Mouse (Mus musculus) kidney, adult 18-20 months (tissue): Measurements from ENCODE around the gene Aar2.
A peak's percentile ranks its signal among the peaks of the same experiment; 100 is the strongest.

Experiments used
- DNase-seq: peaks from one replicate; pipeline ENCODE4 v3.0.0; 2021

Aar2 gene

DNA sequence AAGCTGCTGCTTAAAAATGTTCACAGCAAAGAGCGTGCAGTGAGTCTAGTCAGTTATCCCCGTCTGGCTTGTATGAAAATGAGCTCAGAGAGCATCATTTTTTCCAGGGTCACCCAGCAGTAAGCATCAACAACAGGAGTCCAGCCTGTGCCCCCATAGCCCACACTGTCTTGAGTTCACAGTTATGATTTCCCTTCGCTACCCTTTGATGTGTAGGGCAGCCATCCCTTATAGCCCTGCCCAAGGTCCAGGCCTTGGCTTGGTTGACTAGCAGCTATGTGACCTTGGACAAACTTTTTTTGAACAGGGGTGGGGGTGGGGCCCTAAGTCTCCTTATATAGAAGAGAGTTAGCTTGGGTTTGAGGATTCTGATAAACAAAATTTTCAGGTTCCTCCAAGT, 21.9 kb downstream of the Aar2 start:
- no peak for DNase-seq

GRCm38 (mm10) chr2:156571521-156571920, 24.1 kb downstream of the Aar2 start:
- DNase-seq, result peak; percentile 41

GRCm38 (mm10) chr2:156576850-156577587, 29.6 kb downstream of the Aar2 start:
- no peak for DNase-seq

GRCm38 (mm10) chr2:156580507-156580906, 33.1 kb downstream of the Aar2 start:
- no peak for DNase-seq

- DNase-seq, result no peak
These were observed 33.9 kb downstream of the Aar2 start for GRCm38 (mm10) chr2:156581244-156581643.

GRCm38 (mm10) chr2:156582887-156583286, 35.5 kb downstream of the Aar2 start:
- DNase-seq, result no peak

GRCm38 (mm10) chr2:156584154-156584796, 36.9 kb downstream of the Aar2 start:
- peak; percentile 31 for DNase-seq

DNA sequence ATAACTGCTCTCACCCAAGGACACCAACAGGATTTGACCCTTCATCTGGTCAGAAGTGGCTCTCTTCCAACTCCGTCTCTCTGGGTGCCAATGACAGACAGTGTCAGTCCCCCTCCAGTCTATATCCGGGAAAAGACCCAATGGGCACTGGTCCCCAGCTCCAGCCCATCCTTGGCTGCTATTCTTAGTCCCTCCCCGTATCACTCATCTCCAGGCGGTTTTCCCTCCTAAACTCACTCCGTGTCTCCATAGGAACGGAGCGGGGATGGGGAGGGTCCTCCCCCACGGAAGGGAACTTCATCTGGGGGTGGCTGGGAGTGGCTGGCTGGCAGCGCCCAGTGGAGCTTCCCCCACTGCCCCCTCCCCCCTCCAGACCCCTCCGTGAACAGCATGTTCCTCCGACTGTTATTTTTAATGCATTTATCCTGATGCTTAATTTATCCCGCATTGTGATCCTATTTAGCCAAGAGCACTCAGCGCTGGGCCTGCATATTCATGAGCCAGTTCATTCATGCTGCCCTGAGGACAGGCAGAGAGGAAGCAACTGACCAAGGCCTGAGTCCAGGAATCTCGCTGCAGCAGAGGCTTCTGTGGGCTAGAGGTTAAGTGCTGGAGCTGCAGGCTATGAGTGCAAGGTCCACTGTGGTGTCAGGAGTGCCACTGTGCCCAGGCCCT, 37.5 kb downstream of the Aar2 start:
- DNase-seq, result peak; percentile 40

DNA sequence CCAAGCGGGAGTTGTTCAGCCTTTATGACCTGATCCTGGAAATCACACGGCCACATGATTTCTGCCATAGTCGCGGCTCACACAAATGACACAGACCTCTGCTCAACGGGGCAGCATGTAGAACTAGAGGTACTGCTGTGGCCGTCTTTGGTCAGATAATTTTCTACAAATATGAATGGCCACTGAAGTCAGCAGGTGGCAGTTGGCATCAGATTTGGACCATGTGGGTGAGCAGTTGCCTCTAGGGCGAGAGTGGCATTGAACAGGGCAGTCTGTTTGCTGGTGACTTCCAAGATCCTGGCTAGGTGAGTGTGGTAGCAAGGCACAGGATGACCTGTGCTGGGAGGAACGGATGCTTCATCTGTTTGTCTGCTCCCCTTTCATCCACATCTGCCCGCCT, 42.1 kb downstream of the Aar2 start:
- DNase-seq, result no peak

- no peak for DNase-seq
These were observed 47.7 kb downstream of the Aar2 start for GRCm38 (mm10) chr2:156594987-156595490.

DNA sequence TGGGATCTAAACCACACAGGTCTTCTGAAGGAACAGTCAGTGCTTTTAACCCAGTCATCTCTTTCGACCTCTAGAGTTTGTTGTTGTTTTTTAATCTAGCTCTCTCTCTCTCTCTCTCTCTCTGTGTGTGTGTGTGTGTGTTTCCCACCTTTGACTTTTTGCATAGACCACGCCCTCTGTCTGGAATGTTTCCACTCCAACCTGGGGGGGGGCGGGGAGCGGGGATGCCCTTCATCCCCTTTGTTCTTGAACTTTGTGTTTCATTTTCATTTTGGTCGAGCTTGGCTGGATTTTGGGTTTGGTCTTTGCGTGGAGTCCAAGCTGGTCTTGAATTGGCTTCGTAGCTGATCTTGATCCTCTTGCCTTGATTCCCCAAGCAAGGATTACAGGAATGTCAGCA, 55.2 kb downstream of the Aar2 start:
- DNase-seq, result no peak

GRCm38 (mm10) chr2:156603671-156604070, 56.3 kb downstream of the Aar2 start:
- no peak for DNase-seq

DNA sequence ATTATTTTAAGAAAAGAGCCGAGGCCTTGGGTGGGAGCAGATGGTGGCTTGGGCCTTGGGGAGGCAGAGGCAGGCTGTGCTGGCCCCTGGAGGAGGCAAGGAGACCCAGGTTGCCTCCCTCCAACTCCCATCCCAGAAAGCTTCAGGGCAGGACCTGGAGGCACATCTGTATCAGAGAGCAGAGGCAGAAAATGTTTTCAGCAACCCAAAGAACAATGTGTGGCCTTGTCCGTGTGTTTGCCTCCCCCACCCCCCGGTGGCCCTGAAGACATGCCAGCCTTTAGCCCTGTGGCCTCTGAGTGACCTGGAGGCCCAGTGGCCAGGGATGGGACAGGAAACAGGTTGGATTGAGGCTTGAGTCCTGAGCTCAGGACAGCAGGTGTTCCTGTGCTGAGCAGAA, 57.8 kb downstream of the Aar2 start:
- DNase-seq, result no peak

DNA sequence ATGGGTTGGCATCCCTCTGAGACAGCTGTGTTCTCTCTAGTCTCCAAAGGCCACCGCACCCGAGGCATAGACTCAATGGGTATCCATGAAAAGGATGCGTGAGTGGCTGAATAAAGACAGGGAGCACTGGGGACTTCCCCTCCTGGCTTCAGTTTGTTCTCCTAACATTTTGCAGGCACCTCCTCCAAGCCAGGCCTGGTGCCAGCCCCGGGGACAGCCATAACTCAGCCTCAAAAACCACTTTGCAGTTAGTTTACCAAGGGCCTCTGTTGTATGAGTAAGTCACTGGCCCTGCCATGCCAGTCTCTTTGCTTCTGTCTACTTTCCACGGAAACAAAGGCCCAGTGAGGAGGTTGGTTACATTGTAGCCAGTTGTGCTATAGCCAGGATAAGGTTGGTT, 58.6 kb downstream of the Aar2 start:
- DNase-seq, result no peak

- peak; percentile 58 for DNase-seq
These were observed 65.7 kb downstream of the Aar2 start for GRCm38 (mm10) chr2:156613081-156613540.

GRCm38 (mm10) chr2:156613541-156614257, 66.3 kb downstream of the Aar2 start, which contains the start of gene Dlgap4:
Dlgap4 (plus strand) TSS chr2:156613705.
- DNase-seq, result peak; percentile 11

GRCm38 (mm10) chr2:156614258-156614556, 66.8 kb downstream of the Aar2 start:
- no peak for DNase-seq

DNA sequence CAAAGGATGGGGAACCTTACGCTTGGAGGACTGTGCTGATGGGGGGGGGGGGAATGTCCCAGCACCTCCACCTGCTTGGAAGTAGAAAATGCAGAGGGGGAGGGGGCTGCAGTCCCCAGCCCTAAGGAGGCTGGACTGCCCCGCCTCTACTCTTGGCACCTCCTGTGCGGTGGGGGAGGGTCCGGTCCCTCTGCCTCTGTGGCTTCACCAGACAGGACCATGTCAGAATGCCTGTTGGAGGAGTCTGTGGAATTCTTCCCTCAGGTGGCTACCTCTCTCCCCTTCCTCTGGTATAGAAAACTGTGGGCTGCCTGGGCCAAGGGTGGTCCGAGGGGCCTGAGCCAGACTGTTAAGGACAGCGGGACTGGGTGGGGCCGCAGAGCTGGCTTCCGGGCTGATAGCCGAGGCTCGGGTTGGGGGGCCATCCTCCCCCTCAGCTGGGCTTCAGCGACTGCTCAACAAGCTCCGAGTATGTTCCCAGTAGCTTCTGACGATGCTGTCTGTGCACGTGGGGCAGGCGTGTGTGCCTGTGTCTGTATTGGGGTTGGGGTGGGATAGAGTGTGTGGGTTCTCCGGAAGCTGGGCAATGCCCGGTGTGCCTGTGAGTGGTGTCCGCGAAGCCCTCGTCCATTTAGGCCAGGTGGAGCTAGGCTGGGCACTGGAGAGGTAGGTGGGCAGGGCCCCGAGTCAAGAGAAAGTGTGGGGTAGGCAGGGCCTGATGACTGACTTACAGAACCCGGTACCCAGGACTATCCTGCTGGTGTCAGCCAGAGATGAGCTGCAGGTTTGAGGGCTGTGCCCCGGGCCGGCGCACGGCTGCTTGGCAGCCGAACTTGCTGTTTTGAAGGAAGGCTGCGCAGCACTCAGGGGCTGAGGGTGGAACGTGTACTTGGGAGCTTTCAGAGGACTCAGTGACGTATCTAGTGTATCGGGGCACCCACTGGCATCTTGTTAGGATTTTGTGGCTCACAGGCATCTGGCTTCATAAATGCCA, 67.6 kb downstream of the Aar2 start:
- DNase-seq, result no peak

- no peak for DNase-seq
These were observed 69.1 kb downstream of the Aar2 start for GRCm38 (mm10) chr2:156616513-156616912.

- DNase-seq, result no peak
These were observed 70.2 kb downstream of the Aar2 start for GRCm38 (mm10) chr2:156617536-156617935.
